Mouse (Mus musculus) left cerebral cortex, postnatal 36 days (tissue): ENCODE results near the gene Crxos. TPM values are rescaled to one million over a fixed set of nuclear protein-coding genes. Genes with fewer than 3 reads are reported as not detected.
"Not testable (repeated sequence)": the region's sequence is repeated elsewhere in the genome, so short reads cannot be mapped to it uniquely, and the experiment has no call there.

Experiments
- DNase-seq, 2 experiments: peaks; one replicate each; pipeline ENCODE4 v3.0.0; 2021 to 2022; ENCODE audit warnings: low spot score in 2 of 2, mixed read lengths in 1 of 2
- intact Hi-C: fragments of 180-260 bp; cut with DNase I; formaldehyde crosslinking; loops from one replicate; pipeline ENCODE4 v1.15.1; 2025
- total RNA-seq, 2 experiments: library from RNA; stranded (reverse); gene quantifications; 2 replicates each; pipeline ENCODE4 v1.2.3; 2021

Gene Crxos
- under 1 TPM in 1 of 2 experiments, not detected in 1; 0.27 TPM for total RNA-seq

- DNase-seq: no peak
- intact Hi-C loops: no loop called here
Measured at GRCm38 (mm10) chr7:15882317-15882716, at the start of gene Crxos. Gene Crxos, plus strand, starts transcription at chr7:15882617.

- intact Hi-C loops: no loop called here
- DNase-seq: no peak
Measured at GRCm38 (mm10) chr7:15839578-15839977, 42.8 kb upstream of the Crxos start, which contains the start of gene Obox6. Gene Obox6, minus strand, starts transcription at chr7:15839678.

GRCm38 (mm10) chr7:15859657-15860056 lies 22.8 kb upstream of the Crxos start:
- intact Hi-C loops: no loop called here
- DNase-seq: no peak

GRCm38 (mm10) chr7:15864104-15864503 lies 18.3 kb upstream of the Crxos start:
- intact Hi-C loops: no loop called here
- DNase-seq: no peak

GRCm38 (mm10) chr7:15879756-15880155 lies 2.7 kb upstream of the Crxos start, which contains the start of gene Crx:
Gene Crx, minus strand, starts transcription at chr7:15879968.
- intact Hi-C loops: no loop called here
- DNase-seq: no peak

GRCm38 (mm10) chr7:15881388-15881787 lies 1.0 kb upstream of the Crxos start:
- intact Hi-C loops: no loop called here

GRCm38 (mm10) chr7:15881831-15882230 lies 586 bp upstream of the Crxos start:
- intact Hi-C loops: no loop called here
- DNase-seq: no peak

More at GRCm38 (mm10) chr7:15881388-15881787, 1.0 kb upstream of the Crxos start:
- no peak for DNase-seq

GRCm38 (mm10) chr7:15884127-15884526 lies 1.7 kb downstream of the Crxos start:
- intact Hi-C loops: no loop called here
- DNase-seq: no peak

- DNase-seq: no peak
- intact Hi-C loops: no loop called here
Measured at GRCm38 (mm10) chr7:15894251-15894650, 11.8 kb downstream of the Crxos start.

GRCm38 (mm10) chr7:15901366-15902048 lies 19.1 kb downstream of the Crxos start:
- intact Hi-C loops: no loop called here

GRCm38 (mm10) chr7:15905861-15906260 lies 23.4 kb downstream of the Crxos start:
- intact Hi-C loops: no loop called here
- no peak for DNase-seq

More at GRCm38 (mm10) chr7:15901366-15902048, 19.1 kb downstream of the Crxos start:
- no peak for DNase-seq

- DNase-seq: no peak
- intact Hi-C loops: no loop called here
Measured at GRCm38 (mm10) chr7:15906602-15907001, 24.2 kb downstream of the Crxos start.

- DNase-seq: no peak
- intact Hi-C loops: no loop called here
Measured at GRCm38 (mm10) chr7:15907971-15908590, 25.7 kb downstream of the Crxos start.

GRCm38 (mm10) chr7:15910521-15910920 lies 28.1 kb downstream of the Crxos start:
- no peak for DNase-seq
- intact Hi-C loops: no loop called here

GRCm38 (mm10) chr7:15912183-15912582 lies 29.8 kb downstream of the Crxos start:
- intact Hi-C loops: no loop called here
- DNase-seq: peak; percentile 52 to 57

GRCm38 (mm10) chr7:15914252-15914651 lies 31.8 kb downstream of the Crxos start:
- DNase-seq: no peak
- intact Hi-C loops: no loop called here

GRCm38 (mm10) chr7:15914751-15915150 lies 32.3 kb downstream of the Crxos start:
- no peak for DNase-seq
- intact Hi-C loops: no loop called here

- DNase-seq, intact Hi-C loops: not testable (repeated sequence)
Measured at GRCm38 (mm10) chr7:15915695-15916094, 33.3 kb downstream of the Crxos start.

- DNase-seq: no peak
- intact Hi-C loops: no loop called here
Measured at GRCm38 (mm10) chr7:15916134-15916723, 33.8 kb downstream of the Crxos start.

GRCm38 (mm10) chr7:15916996-15917395 lies 34.6 kb downstream of the Crxos start:
- intact Hi-C loops: no loop called here

GRCm38 (mm10) chr7:15918371-15918770 lies 36.0 kb downstream of the Crxos start:
- intact Hi-C loops: no loop called here
- no peak for DNase-seq

More at GRCm38 (mm10) chr7:15916996-15917395, 34.6 kb downstream of the Crxos start:
- DNase-seq: no peak
